Mouse (Mus musculus): ENCODE results near the gene Aif1.

The Aif1 gene

DNA sequence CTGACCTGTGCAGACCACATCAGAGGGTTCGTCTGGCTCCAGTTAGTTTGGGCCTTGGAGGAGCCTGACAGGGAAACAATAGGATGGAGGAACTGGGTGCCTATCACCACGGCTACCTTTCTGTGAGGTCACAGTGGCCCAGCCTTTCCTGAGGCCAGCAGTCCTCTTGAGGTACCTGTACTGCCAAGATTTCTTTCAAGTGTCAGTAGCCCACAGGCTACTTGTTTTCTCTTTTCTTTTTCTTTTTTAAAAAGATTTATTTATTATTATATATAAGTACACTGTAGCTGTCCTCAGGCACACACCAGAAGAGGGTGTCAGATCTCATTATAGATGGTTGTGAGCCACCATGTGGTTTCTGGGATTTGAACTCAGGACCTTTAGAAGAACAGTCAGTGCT, at the start of gene Aif1:
Aif1 (minus strand) TSS at position 101 of the 400 bp plus-strand sequence.
- DNase-seq (ENCODE audit: low read depth, low spot score), result no peak

DNA sequence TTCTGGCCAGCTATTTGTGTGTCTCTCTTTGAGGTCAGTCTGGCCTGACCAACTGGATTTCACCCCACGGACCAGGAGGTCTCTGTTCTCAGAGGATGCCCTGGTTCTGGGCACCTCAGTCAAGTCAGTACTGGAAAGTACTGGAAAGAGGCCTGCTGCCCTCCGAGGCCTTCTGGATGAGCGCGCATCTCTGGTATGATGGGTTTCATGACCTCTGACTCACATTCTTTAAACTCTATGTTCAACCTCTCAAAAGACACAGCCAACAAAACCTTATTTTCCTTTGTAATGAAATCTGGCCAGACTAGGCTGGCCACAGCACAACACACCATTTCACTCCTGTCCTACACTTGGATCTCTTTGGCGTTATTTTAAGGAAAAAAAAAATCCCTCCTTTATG, 49.6 kb upstream of the Aif1 start:
- peak; percentile 85 for DNase-seq (ENCODE audit: low read depth, low spot score)

GRCm38 (mm10) chr17:35224641-35225040, 48.8 kb upstream of the Aif1 start:
- no peak for DNase-seq (ENCODE audit: low read depth, low spot score)

- DNase-seq (ENCODE audit: low read depth, low spot score), result no peak
These were observed 46.4 kb upstream of the Aif1 start for GRCm38 (mm10) chr17:35222299-35222698.

GRCm38 (mm10) chr17:35220156-35220952, 44.5 kb upstream of the Aif1 start, which contains the start of gene Gm16181:
Gene Gm16181 (plus strand): TSS chr17:35220834.
- DNase-seq (ENCODE audit: low read depth, low spot score), result no peak

DNA sequence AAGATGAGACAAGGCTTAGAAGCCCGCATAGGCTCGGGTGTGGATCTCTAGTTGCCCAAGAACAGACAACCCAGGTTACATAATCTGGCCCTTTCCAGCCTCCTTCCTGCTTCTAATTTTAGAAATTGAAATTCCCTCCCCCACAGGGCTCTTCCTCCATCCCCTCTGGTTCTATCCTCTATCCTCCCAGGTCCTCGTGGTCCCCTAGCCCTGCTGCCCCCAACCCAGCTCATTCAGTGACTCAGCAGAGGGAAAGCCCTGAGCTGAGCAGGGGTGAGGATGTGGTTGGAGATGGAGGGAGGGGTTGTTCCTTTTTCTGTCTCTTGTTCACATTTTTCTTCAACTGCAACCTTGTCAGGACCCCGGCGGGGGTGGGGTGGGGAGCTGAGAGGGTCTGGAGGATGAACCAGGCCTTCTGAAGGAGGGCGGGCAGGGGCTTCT, 43.8 kb upstream of the Aif1 start:
- DNase-seq (ENCODE audit: low read depth, low spot score), result no peak

DNA sequence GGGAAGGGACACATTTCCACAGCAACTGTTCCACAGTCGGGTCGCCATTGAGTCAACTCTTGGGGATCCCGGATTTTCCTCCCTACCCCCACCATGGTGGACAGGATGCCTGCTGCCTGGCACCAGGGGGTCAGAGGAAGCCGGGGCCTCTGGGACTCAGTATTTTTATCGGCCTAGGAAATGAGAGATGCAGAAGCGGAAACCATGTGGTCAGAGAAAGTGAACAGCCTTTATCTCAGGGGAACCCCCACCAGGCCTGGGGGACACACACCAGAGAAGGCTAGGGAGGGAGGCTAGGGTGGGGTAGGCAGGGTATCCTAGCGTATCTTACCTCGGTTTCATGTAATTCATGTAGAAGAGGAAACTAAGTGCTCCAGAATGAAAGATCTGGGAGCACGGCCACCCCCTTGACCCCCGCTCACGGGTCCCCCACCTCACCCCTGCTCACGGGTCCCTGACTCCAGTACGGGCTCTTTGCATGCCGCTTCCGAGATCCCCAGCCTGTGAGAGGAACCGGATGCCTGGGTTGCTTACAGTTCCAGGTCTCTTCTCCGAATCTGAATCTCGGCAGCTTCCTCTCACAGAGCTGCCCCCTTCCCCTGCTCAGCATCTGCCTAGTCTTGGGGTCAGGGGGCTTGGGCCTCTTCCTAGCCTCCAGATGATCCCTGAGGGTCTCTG, 42.8 kb upstream of the Aif1 start:
- DNase-seq (ENCODE audit: low read depth, low spot score), result no peak

DNA sequence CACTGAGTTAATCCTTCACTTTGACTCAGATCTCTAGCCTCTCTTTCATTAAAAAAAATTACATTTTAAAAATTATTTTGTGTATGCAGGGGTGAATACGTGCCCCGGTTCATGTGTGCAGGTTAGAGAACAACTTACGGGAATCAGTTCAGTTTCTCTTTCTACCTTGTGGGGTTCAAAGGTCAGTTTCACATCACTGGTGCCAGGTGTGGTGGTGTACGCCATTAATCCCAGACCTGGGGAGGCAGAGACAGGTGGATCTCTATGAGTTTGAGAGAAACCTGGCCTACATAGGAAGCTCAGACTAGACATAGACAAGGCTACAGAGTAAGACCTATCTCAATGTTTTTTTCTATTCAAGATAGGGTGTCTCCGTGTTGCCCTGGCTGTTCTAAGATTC, 37.2 kb upstream of the Aif1 start:
- DNase-seq (ENCODE audit: low read depth, low spot score), result no peak

DNA sequence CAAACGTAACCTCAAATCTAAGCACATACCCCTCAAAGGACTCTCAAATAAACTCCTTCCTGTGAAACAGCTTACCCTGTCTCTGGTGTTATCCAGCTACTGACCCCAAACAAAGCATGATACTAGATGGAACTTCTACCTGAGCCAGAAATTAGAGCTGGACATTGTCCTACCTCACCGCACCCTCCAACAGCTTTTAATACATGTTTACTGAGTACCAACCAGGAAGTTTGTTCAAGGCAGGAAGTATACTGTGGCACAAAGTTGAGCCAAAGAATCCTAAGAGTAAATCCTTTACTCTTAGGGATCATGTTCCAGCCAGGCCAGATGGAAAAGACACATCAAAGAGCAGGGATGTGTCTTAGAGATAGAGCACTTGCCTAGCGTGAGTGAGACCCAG, 34.7 kb upstream of the Aif1 start:
- DNase-seq (ENCODE audit: low read depth, low spot score), result no peak

DNA sequence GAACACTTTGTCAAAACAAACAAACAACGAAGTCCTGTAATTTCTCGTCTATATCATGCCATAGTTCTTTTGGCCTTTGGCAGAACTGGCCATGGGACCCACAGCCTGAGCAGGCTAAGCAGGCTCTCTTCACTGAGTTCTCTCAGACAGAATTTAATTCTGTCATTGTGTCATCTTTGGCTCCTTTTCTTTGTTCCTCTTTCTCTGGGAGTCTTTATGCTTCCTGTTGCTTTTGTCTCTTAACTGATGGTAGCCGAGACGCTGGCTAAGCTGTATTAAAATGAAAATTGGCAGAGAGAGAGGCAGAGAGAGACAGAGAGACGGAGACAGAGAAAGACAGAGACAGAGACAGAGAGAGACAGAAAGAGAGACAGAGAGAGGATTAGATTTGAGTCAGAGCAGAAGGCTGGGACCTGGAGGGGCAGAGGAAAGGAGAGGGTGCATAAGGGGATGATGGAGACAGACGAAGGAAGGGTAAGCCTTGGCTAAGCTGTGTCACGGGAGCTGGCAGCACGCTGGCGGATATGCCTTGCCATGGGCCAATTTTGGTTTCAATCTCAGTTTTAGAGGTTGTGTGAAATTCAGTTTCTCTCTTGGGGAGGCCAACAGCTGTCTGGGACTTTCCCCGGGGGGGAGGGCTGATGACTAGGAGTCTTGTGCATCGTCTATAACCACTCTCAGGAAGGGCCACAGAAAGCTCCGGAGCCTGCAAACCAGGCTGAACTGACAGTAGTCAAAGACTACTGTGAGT, 34.1 kb upstream of the Aif1 start:
- no peak for DNase-seq (ENCODE audit: low read depth, low spot score)

DNA sequence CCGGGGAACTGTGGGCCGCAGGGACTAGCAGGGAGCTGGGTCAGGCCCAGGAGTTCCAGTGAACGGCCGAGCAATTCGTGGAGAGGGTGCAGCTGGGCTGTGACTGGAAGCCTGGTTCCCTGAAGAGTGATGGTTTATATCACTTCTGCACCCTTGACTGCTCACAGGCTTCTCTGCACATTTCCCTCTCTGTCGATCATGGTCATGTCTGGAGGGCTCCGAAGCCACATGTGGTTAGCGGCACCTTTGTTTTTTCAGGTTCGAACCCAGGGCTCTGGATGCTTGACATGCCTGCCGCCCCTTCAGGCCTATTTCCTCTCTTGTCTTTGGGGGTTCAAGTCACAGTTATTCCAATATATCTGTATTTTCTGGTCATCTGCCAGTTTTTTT, 29.5 kb upstream of the Aif1 start:
- no peak for DNase-seq (ENCODE audit: low read depth, low spot score)

- no peak for DNase-seq (ENCODE audit: low read depth, low spot score)
These were observed 28.9 kb upstream of the Aif1 start, which contains the start of gene Lta for GRCm38 (mm10) chr17:35204494-35205379. Gene Lta (minus strand): TSS chr17:35205351.

GRCm38 (mm10) chr17:35202442-35202841, 26.6 kb upstream of the Aif1 start:
- DNase-seq (ENCODE audit: low read depth, low spot score), result no peak

DNA sequence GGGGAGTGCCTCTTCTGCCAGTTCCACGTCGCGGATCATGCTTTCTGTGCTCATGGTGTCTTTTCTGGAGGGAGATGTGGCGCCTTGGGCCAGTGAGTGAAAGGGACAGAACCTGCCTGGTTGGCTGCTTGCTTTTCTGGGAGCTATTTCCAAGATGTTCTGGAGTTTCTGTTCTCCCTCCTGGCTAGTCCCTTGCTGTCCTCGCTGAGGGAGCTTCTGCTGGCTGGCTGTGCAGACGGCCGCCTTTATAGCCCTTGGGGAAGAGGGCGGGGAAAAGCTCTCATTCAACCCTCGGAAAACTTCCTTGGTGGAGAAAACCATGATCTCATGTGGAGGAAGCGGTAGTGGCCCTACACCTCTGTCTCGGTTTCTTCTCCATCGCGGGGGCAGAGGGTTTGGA, 25.9 kb upstream of the Aif1 start, which contains the start of gene Tnf:
Tnf (minus strand) TSS at position 221 of the 400 bp plus-strand sequence.
- DNase-seq (ENCODE audit: low read depth, low spot score), result no peak

- DNase-seq (ENCODE audit: low read depth, low spot score), result no peak
These were observed 25.3 kb upstream of the Aif1 start for GRCm38 (mm10) chr17:35201128-35201527.

DNA sequence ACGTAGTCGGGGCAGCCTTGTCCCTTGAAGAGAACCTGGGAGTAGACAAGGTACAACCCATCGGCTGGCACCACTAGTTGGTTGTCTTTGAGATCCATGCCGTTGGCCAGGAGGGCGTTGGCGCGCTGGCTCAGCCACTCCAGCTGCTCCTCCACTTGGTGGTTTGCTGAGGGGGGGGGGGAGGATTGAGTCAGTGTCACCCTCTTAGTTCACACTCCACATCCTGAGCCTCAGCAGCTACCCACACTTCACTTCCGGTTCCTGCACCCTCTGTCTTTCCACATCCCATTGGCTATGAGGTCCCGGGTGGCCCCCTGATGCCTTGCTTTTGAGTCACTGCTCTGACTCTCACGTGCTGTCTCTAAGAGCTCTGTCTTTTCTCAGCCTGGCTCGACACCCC, 24.5 kb upstream of the Aif1 start:
- peak; percentile 40 for DNase-seq (ENCODE audit: low read depth, low spot score)

DNA sequence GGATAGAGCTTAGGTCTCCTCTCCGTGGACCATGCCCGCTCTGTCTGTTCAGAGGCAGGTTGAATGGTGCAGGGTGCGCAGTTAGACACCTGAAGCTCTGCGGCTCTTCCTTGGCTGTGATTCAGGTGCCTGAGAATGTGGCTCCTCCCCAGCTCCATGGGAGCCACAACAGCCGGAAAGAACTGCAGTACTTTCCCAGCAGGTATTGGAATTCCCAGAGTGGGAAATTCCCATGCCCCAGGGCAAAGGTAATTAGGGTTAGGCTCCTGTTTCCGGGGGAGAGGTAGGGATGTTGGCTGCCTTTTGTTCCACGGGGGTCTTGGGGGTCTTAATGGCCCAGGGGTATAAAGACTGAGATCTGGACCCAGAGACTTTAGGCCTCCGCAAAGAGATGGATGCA, 23.1 kb upstream of the Aif1 start:
- no peak for DNase-seq (ENCODE audit: low read depth, low spot score)

DNA sequence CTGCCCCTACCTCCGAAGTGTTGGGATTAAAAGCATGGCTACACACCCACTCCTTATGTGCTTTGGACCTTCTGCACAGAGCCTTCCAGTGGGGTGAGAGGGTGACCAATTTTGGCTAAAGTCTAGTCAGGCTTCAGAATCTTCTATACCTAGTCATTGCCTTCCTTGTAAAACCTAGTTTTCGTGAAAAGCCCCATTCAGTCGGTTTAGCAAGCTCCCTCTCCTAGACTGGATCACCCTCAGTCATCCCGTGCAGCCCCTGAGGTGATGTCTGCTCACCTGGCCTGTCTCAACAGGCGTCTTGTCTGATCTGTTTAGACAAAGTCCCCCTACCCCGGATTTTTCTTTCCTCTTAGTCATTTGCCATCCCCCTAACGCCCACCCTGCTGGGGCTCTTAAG, 22.2 kb upstream of the Aif1 start:
- DNase-seq (ENCODE audit: low read depth, low spot score), result no peak

GRCm38 (mm10) chr17:35197126-35197525, 21.3 kb upstream of the Aif1 start:
- DNase-seq (ENCODE audit: low read depth, low spot score), result no peak

DNA sequence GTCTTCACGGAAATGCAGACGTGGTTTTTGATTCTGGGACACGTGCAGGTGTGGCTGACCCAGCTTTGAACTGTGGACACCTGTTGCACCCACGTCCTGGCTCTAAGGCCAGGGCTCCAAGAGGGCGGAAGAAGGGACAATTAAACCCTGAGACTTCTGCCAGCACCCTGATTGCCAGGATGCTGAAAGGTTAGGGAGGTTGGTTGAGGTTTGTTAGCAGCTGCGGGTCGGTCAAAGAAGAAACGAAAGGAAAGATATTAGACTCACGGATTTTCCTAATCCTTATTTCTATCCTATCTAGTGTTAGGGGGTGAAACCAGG, 20.4 kb upstream of the Aif1 start:
- no peak for DNase-seq (ENCODE audit: low read depth, low spot score)

GRCm38 (mm10) chr17:35195631-35196320, 19.9 kb upstream of the Aif1 start:
- no peak for DNase-seq (ENCODE audit: low read depth, low spot score)

Data from 3T3-L1 (cell line).